Mouse (Mus musculus): ENCODE measurements at regions not wholly inside any gene's neighbourhood (a gene's known extent, or its start where the extent isn't known, plus 50 kb on each side); places are given as distances from the start of the nearest gene placed in this dataset.

DNA sequence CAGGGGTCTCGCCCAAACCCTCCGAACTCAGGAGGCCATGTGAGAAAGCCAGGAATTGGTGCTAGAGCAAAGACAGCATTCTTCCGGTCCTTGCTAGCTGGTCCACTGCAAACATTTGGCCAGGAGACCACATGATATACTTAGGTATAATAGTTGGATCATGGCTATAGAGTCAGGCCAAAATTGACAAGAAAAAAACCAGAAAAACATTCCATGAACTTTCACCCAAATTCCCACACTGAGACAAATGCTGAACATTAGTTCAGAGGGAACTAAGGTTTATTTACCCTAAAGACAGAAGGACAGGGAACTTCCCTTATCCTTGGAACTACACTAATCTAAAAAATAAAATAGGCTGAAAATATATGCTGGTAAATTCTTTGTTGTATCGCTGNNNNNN is 82.8 kb downstream of the Sox4 start:
- no peak for TF ChIP-seq CTCF (IDR thresholded peaks at IDR 0.05; ENCODE audit: extremely low read depth, insufficient read depth, low read length)
- TF ChIP-seq POLR2A (IDR thresholded peaks at IDR 0.05; ENCODE audit: extremely low read depth, insufficient read depth, low read length): no peak
- H3K4me3 ChIP-seq (ENCODE audit: insufficient read depth, low read length): no peak overlapping the region
- H3K27ac ChIP-seq (ENCODE audit: insufficient read depth, low read length): no peak overlapping the region
- H3K4me1 ChIP-seq (ENCODE audit: control insufficient read depth, insufficient read depth, low read length): no peaks in the 10 kb centered on the region; the same call in 1 of the 2 replicates

DNA sequence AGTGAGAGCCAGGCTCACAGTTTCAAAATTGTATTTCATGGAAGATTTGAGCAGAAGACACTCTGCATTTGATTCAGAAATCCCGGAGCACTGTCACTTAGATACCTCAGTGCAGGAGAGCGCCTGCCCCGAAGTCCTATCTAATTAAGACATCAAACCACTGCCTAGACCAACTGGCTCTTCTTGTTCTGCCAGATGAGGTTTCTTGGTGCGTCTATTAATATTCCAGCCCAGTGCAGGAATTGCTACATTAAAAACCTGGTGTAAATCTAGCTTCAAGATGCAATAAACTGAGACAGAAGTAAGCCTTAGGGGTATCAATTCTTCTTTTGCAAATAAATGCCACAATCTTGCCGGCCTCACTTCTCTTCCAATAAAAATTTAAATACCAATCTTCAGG is 86.3 kb downstream of the Sox4 start:
- Histone ChIP-seq H3K4me1 (ENCODE audit: control insufficient read depth, insufficient read depth, low read length) (no peaks in the 10 kb centered on the region; the same call in 1 of the 2 replicates), H3K4me3 (ENCODE audit: insufficient read depth, low read length) (no peak overlapping the region), H3K27ac (ENCODE audit: insufficient read depth, low read length) (no peak overlapping the region)
- TF ChIP-seq POLR2A (IDR thresholded peaks at IDR 0.05; ENCODE audit: extremely low read depth, insufficient read depth, low read length) (no peak), CTCF (IDR thresholded peaks at IDR 0.05; ENCODE audit: extremely low read depth, insufficient read depth, low read length) (no peak)

DNA sequence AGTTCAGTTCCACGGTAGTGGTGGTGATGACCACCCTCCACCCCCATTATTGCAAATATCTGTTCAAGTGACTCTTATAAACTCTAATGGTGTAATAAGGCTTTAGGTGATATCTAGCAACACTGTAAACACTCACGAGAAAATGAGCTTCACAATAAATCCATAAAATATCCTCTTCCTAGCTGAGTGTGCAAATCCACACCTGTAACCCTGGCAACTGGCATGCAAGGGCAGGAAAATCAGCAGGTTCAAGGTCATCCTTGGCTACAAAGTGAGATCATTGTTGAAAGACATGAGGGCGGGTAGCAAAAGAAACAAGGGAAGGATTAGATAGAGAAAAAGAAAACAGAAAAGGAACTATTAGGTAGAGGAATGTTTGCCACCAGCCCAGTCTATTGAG is 86.8 kb downstream of the Sox4 start:
- TF ChIP-seq POLR2A (IDR thresholded peaks at IDR 0.05; ENCODE audit: extremely low read depth, insufficient read depth, low read length): no peak
- TF ChIP-seq CTCF (IDR thresholded peaks at IDR 0.05; ENCODE audit: extremely low read depth, insufficient read depth, low read length): no peak
- no peak overlapping the region for H3K4me3 ChIP-seq (ENCODE audit: insufficient read depth, low read length)
- no peaks in the 10 kb centered on the region; the same call in 1 of the 2 replicates for H3K4me1 ChIP-seq (ENCODE audit: control insufficient read depth, insufficient read depth, low read length)
- no peak overlapping the region for H3K27ac ChIP-seq (ENCODE audit: insufficient read depth, low read length)

DNA sequence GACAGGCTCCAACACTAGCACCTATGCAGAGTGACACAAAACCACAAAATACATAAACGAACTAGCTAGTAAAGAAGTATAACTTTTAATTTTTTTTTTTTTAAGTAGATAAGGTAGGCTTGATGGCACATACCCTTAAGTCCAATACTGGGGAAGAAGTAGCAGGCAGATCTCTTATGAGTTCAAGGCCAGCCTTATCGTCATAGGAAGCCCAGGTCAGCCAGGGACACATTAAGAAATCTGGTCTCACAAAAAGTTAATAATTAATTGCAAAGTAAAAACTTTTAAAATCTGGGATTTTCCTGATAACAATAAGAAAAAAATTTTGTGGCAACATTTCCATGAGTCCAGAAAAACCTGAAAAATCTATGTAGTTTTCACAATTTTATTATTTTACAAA is 92.9 kb downstream of the Sox4 start:
- no peak overlapping the region for H3K27ac ChIP-seq (ENCODE audit: insufficient read depth, low read length)
- no peak overlapping the region for H3K4me3 ChIP-seq (ENCODE audit: insufficient read depth, low read length)
- TF ChIP-seq CTCF (IDR thresholded peaks at IDR 0.05; ENCODE audit: extremely low read depth, insufficient read depth, low read length): no peak
- TF ChIP-seq POLR2A (IDR thresholded peaks at IDR 0.05; ENCODE audit: extremely low read depth, insufficient read depth, low read length): no peak
- no peaks in the 10 kb centered on the region for H3K4me1 ChIP-seq (ENCODE audit: control insufficient read depth, insufficient read depth, low read length)

DNA sequence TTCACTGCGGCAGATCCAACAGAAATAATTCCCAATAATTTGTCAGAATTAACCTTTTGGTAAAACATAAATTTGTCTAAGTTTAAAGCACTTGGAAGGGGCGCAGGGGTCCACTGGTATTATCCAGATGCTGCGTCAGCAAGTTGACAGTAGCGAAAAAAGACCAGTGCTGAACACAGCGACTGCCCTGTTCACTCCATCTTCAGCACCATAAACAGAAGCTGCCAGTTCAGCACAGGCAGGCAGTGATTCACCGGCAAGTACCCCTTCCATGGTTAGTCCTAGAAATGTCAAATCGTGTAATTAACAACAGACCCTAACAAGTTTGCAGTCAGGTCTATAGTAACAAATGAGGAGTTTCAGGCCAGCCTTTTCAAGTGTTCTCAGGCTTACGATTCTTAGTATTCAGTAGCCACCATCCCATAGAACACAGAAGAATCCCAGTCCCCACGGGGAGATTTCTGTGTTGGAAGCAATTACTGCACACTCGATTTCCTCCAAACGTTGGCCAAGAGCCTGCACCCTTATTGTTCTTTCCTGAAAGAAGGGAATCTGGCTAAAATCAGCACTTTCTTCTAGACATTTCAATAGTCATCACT is 93.6 kb downstream of the Sox4 start:
- H3K27ac ChIP-seq (ENCODE audit: insufficient read depth, low read length): no peak overlapping the region

DNA sequence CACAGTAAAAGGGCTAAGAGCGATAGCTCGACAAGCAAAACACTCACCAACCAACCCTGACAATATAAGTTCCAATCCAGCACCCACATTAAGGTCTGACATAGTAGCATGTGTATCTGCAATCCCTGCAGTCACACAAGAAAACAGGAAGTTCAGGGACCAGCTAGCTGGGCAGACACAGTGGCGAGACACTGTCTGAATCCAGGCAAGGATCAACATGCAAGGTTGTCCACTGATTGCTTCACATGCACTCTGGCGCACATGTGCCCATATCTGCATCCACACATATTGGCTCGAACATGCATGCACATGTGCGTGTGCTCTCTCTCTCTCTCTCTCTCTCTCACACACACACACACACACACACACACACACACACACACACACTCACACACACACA is 95.5 kb downstream of the Sox4 start:
- TF ChIP-seq CTCF (IDR thresholded peaks at IDR 0.05; ENCODE audit: extremely low read depth, insufficient read depth, low read length) (no peak), POLR2A (IDR thresholded peaks at IDR 0.05; ENCODE audit: extremely low read depth, insufficient read depth, low read length) (no peak)
- no peak overlapping the region for H3K4me3 ChIP-seq (ENCODE audit: insufficient read depth, low read length)
- H3K27ac ChIP-seq (ENCODE audit: insufficient read depth, low read length): no peak overlapping the region
- H3K4me1 ChIP-seq (ENCODE audit: control insufficient read depth, insufficient read depth, low read length): no peaks in the 10 kb centered on the region

More for the DNA sequence above, 93.6 kb downstream of the Sox4 start:
- H3K4me3 ChIP-seq (ENCODE audit: insufficient read depth, low read length): no peak overlapping the region
- no peaks in the 10 kb centered on the region for H3K4me1 ChIP-seq (ENCODE audit: control insufficient read depth, insufficient read depth, low read length)
- TF ChIP-seq CTCF (IDR thresholded peaks at IDR 0.05; ENCODE audit: extremely low read depth, insufficient read depth, low read length) (no peak), POLR2A (IDR thresholded peaks at IDR 0.05; ENCODE audit: extremely low read depth, insufficient read depth, low read length) (no peak)

DNA sequence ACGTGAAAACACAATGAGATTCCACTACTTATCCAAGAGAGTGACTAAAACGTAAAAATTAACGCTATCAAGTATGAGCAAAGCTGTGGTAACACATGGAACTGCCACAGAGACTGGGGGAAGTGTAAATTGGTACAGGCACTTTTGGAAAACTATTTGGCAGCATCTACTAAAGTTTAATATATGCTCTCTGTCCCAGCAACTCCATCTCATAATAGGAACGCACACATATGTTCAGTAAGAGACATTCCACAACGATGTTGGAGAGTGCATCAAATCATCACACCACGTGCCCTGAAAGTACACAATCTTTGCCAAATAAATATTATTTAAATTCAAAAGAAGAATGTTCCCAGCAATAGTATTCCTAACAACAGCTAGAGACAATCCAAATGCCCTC is 96.3 kb downstream of the Sox4 start:
- Histone ChIP-seq H3K27ac (ENCODE audit: insufficient read depth, low read length) (no peak overlapping the region), H3K4me1 (ENCODE audit: control insufficient read depth, insufficient read depth, low read length) (no peaks in the 10 kb centered on the region), H3K4me3 (ENCODE audit: insufficient read depth, low read length) (no peak overlapping the region)
- TF ChIP-seq POLR2A (IDR thresholded peaks at IDR 0.05; ENCODE audit: extremely low read depth, insufficient read depth, low read length): no peak
- TF ChIP-seq CTCF (IDR thresholded peaks at IDR 0.05; ENCODE audit: extremely low read depth, insufficient read depth, low read length): no peak

DNA sequence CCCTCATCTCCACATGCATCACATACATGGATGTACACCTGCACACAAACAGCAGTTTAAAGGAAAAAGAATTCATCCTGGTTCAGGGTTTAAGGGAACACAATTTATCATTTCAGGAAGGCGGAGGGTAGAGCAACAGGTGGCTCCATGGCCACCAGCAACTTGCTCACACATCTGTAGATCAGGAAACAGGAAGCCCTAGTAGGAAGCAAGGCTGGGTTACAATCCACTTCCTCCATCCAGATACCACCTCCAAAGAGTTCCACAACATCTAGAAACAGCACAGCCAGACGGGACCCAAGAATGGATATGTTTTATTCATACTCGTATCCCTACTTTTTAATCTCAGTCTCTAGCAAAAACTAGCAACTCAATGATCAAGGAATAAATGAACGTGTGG is 97.0 kb downstream of the Sox4 start:
- no peak for TF ChIP-seq CTCF (IDR thresholded peaks at IDR 0.05; ENCODE audit: extremely low read depth, insufficient read depth, low read length)
- TF ChIP-seq POLR2A (IDR thresholded peaks at IDR 0.05; ENCODE audit: extremely low read depth, insufficient read depth, low read length): no peak
- H3K27ac ChIP-seq (ENCODE audit: insufficient read depth, low read length): no peak overlapping the region
- no peaks in the 10 kb centered on the region for H3K4me1 ChIP-seq (ENCODE audit: control insufficient read depth, insufficient read depth, low read length)
- H3K4me3 ChIP-seq (ENCODE audit: insufficient read depth, low read length): no peak overlapping the region

DNA sequence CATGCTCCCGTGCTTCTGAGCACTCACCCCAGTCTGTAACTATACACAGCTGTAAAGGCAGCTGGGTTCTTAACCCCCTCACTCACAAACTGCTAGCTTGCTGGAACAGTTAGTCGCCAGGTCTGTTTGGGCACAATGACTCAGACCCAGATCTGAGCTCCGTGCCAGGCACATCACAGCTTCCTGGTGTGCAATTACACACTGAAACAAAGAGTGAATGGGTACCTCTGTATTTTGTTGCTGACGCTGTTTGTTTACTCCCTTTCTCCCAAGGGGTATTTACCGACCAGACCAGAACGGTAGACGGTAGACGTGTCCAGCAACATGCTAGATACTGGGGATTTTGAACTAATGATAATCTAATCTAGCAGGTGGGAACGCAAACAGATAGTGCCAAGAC is 99.3 kb downstream of the Sox4 start:
- Histone ChIP-seq H3K27ac (ENCODE audit: insufficient read depth, low read length) (no peak overlapping the region), H3K4me1 (ENCODE audit: control insufficient read depth, insufficient read depth, low read length) (no peaks in the 10 kb centered on the region), H3K4me3 (ENCODE audit: insufficient read depth, low read length) (no peak overlapping the region)
- no peak for TF ChIP-seq CTCF (IDR thresholded peaks at IDR 0.05; ENCODE audit: extremely low read depth, insufficient read depth, low read length)
- TF ChIP-seq POLR2A (IDR thresholded peaks at IDR 0.05; ENCODE audit: extremely low read depth, insufficient read depth, low read length): no peak

DNA sequence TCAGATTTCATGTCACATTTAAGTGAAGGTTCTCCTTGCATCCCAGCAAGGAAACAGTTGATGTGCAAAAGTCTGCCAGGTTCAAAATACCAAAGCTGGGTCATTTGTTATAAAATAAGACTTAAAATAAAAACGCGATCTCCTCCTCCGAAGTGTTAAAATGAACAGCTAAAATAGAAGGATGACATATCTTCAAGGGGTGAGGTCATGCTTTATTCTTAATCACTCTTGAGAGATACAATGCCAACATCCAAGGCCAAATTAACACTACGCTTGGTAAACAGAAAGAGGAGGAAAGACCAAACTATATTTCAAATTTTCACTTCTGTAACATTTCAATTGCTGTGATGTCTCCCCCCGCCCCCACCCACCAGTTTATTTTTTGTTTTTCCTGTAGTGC is 105.2 kb downstream of the Sox4 start:
- Histone ChIP-seq H3K4me1 (ENCODE audit: control insufficient read depth, insufficient read depth, low read length) (no peaks in the 10 kb centered on the region), H3K4me3 (ENCODE audit: insufficient read depth, low read length) (no peak overlapping the region)
- TF ChIP-seq CTCF (IDR thresholded peaks at IDR 0.05; ENCODE audit: extremely low read depth, insufficient read depth, low read length) (no peak), POLR2A (IDR thresholded peaks at IDR 0.05; ENCODE audit: extremely low read depth, insufficient read depth, low read length) (no peak)

More for the DNA sequence above, 105.2 kb downstream of the Sox4 start:
- H3K27ac ChIP-seq (ENCODE audit: insufficient read depth, low read length): no peak overlapping the region

All from cortical plate, adult 2 months (tissue).